Mouse (Mus musculus) lung, postnatal 0 days (tissue): ENCODE results near the gene 9630041A04Rik. TPM values are rescaled to one million over a fixed set of nuclear protein-coding genes. Genes with fewer than 3 reads are reported as not detected.
A peak's percentile ranks its signal among the peaks of the same experiment; 100 is the strongest.

Experiments
- ATAC-seq: fragments of 200-750 bp; cut with Nextera tagmentation; 2 replicates; pipeline ENCODE4 v1.8.0; 2017; ENCODE audit warnings: moderate library complexity
- DNase-seq: peaks from one replicate; pipeline ENCODE4 v3.0.0-alpha.2; 2016; ENCODE audit warnings: low spot score
- H3K27ac ChIP-seq: fragments of 300-500 bp; sonication (generic); 2 replicates; pipeline ENCODE4 v1.5.1; 2014; ENCODE audit warnings: antibody characterized with exemption, mild to moderate bottlenecking, low read length, mixed read lengths
- H3K27me3 ChIP-seq: fragments of 300-500 bp; sonication (generic); replicated peaks from 2 replicates; pipeline ENCODE4 v1.6.1; 2014; ENCODE audit warnings: low read length, mixed read lengths; ENCODE audit not compliant: insufficient read depth
- H3K36me3 ChIP-seq: fragments of 300-500 bp; sonication (generic); 2 replicates; pipeline ENCODE4 v1.6.1; 2014; ENCODE audit warnings: low read length, mixed read lengths; ENCODE audit not compliant: insufficient read depth
- H3K4me1 ChIP-seq: fragments of 300-500 bp; sonication (generic); 2 replicates; pipeline ENCODE4 v1.6.1; 2014; ENCODE audit warnings: antibody characterized with exemption, low read depth, low read length, mixed read lengths; ENCODE audit not compliant: insufficient read depth
- H3K4me2 ChIP-seq: fragments of 300-500 bp; sonication (generic); replicated peaks from 2 replicates; pipeline ENCODE4 v1.6.1; 2014; ENCODE audit warnings: low read depth, mild to moderate bottlenecking, low read length, moderate library complexity, mixed read lengths
- H3K4me3 ChIP-seq: fragments of 300-500 bp; sonication (generic); 2 replicates; pipeline ENCODE4 v1.5.1; 2014; ENCODE audit warnings: low read depth, low read length
- H3K9ac ChIP-seq: fragments of 300-500 bp; sonication (generic); replicated peaks from 2 replicates; pipeline ENCODE4 v1.6.1; 2014; ENCODE audit warnings: low read depth, mild to moderate bottlenecking
- H3K9me3 ChIP-seq: fragments of 300-500 bp; sonication (generic); 2 replicates; pipeline ENCODE4 v1.6.1; 2016; ENCODE audit warnings: low read length, mixed read lengths
- CTCF ChIP-seq: IDR thresholded peaks from 2 replicates; pipeline ENCODE4 v1.5.1; 2016; ENCODE audit warnings: antibody characterized with exemption, mild to moderate bottlenecking
- EP300 ChIP-seq: IDR thresholded peaks from 2 replicates; pipeline ENCODE4 v1.6.1; 2016; ENCODE audit warnings: antibody characterized with exemption, mild to moderate bottlenecking, control low read depth
- WGBS: fragments of 180-500 bp; shearing (Covaris S2); extraction: QIAGEN DNeasy Blood & Tissue Kit; methylation state at CpG from one replicate; pipeline ENCODE4 v1.1.7; 2014; 5-methylcytosine and 5-hydroxymethylcytosine counted together
- polyA plus RNA-seq: library from polyadenylated mRNA; unstranded; fragments of >200 nt; fragmentation: Nextera tagmentation; extraction: Ambion mirVana; gene quantifications from 2 replicates; pipeline ENCODE4 v1.2.1, GENCODE M21; 2015

The 9630041A04Rik gene
- polyA plus RNA-seq, 1 experiment from 2014 or later = not detected

DNA sequence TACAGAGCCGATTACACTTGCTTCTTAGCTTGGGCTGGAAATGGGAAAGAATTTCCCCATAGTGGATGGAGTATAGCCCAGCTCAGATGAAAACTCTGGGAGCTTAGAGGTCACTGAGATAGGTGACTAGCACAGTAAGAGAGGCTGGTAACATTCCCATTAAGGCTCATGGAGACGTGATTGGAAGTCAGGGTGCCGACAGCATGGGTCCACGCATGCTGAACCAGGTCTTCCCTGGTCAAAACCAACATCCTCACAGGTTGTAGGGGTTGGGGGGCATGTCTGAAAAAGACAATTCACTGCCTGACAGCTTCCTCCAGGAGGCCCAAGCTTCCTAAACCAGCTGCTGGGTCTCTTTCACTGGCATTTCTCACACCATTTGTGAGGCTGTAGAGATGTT lies 47.9 kb downstream of the 9630041A04Rik start:
- H3K9me3 ChIP-seq = no peaks in the 10 kb centered on the region
- no peak overlapping the region for H3K4me3 ChIP-seq
- H3K9ac ChIP-seq = no peak overlapping the region
- DNase-seq (no peak), ATAC-seq (no peak)
- WGBS = 80% methylated on average over 4 of the region's 4 CpGs
- TF ChIP-seq CTCF = no peak
- no peak for TF ChIP-seq EP300
- no peaks in the 10 kb centered on the region for H3K36me3 ChIP-seq
- no peak overlapping the region for H3K4me2 ChIP-seq
- H3K27ac ChIP-seq = no peak overlapping the region
- H3K27me3 ChIP-seq = no peaks in the 10 kb centered on the region
- H3K4me1 ChIP-seq = no peaks in the 10 kb centered on the region

DNA sequence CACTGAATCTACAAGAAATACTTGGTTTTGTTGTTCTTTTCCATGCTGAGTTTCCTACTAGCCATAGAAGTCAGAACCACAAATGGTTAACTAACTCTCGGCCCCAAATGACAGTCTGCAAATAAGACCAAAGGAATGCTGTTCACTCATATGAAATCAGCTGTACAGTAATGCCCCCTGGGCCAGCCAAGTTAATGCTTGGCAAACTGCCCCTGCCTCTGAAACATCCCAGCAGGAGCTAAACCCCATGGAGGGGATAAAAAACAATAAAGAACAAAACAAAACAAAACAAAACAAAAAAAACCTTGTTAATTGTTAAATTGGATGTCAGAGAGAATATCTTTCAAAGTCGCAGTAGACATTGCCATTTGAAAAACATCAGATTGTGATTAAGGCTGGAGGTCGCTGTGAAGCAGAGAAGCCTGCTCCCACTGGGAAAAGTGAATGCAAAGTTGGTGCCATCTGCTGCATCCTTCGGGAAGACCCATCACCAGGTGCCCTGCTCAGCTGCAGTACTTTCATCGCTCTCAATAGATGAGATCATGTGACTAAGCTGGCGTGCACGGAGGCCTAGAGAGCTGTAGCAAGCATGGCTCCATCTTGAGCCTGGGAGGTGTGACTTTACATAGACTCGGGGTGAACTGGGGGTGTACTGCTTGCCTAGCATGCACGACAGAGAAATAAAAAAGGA lies 49.7 kb downstream of the 9630041A04Rik start:
- no peaks in the 10 kb centered on the region for H3K27me3 ChIP-seq
- 40% methylated on average over 9 of the region's 9 CpGs for WGBS
- peak; percentile 69 for DNase-seq
- H3K9ac ChIP-seq = no peak overlapping the region
- H3K4me3 ChIP-seq = no peak overlapping the region
- no peak overlapping the region for H3K27ac ChIP-seq
- no peaks in the 10 kb centered on the region for H3K9me3 ChIP-seq
- H3K36me3 ChIP-seq = no peaks in the 10 kb centered on the region
- peak; percentile 76 for ATAC-seq
- no peak overlapping the region for H3K4me2 ChIP-seq
- peak; percentile 51; the same call in 1 of the 2 replicates for TF ChIP-seq EP300
- TF ChIP-seq CTCF = peak; percentile 14; the same call in 1 of the 2 replicates
- no peaks in the 10 kb centered on the region for H3K4me1 ChIP-seq

DNA sequence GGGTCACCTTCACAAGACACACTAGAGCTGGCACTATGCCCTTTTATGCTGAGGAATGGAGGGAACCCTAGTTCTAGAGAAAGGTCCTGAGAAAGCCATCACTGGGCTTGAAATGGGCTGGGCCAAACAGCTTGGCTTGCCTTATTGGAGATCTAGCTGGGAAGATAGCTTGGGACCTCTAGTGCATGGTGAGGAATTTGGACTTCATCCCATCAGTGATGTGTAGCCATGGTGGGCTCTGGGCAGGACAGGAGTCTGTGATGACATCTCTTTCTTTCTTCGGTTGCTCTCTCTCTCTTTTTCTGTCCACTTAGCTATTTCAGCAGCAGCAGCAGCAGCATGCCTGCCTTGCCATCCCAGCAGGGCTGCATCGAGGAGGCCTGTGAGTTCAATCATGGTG lies 53.4 kb downstream of the 9630041A04Rik start:
- Histone ChIP-seq H3K27me3 (no peaks in the 10 kb centered on the region), H3K4me3 (no peak overlapping the region), H3K9ac (no peak overlapping the region), H3K27ac (no peak overlapping the region), H3K4me1 (no peaks in the 10 kb centered on the region), H3K4me2 (no peak overlapping the region), H3K36me3 (no peaks in the 10 kb centered on the region), H3K9me3 (no peaks in the 10 kb centered on the region)
- ATAC-seq = no peak
- DNase-seq = no peak
- TF ChIP-seq CTCF (no peak), EP300 (no peak)
- 76% methylated on average over 2 of the region's 2 CpGs for WGBS

DNA sequence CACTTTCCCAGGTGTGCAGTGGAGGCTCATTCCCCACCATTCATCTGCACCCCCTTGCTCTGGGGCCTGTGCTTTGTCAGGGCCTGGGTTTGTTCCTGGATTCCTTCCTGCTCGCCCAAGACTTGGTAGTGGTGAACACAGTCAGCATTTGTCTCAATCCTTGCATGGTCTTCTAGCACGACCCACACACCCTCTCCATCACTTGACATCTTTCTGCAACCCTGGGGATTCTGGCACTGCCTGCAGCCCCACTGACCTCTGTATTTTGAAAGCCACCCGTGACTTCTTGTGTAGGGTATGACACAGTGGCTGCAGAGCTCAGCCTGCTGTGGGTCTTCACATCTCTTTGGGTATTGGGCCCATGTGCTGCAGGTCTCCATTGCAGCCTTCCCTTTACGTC lies 57.1 kb downstream of the 9630041A04Rik start:
- Histone ChIP-seq H3K4me3 (no peak overlapping the region), H3K9ac (no peak overlapping the region), H3K4me2 (no peak overlapping the region), H3K27ac (no peak overlapping the region), H3K4me1 (no peaks in the 10 kb centered on the region), H3K36me3 (no peaks in the 10 kb centered on the region), H3K27me3 (no peaks in the 10 kb centered on the region), H3K9me3 (no peaks in the 10 kb centered on the region)
- 67% methylated on average over 4 of the region's 4 CpGs for WGBS
- TF ChIP-seq CTCF (no peak), EP300 (no peak)
- ATAC-seq (no peak), DNase-seq (no peak)

DNA sequence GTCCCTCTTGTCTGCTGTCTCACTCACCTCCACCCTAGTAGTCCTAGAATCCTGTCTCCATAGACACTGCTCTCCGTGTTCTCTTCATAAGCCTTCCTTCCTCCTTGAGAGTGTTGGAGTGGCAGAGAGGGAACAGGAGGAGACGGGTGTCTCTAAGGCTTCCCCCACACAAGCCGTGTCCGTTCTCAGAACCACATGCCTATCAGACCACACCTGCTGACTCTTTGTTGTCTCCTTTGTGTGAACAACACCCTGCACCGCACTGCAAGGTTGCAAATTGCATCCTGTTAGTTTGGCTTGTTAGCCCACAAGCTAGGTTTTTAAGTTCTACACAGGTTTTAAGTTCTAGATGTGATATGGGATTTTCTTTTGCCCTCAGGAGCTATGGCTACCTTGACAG lies 57.7 kb downstream of the 9630041A04Rik start:
- no peak overlapping the region for H3K4me3 ChIP-seq
- H3K27me3 ChIP-seq = no peaks in the 10 kb centered on the region
- H3K4me1 ChIP-seq = no peaks in the 10 kb centered on the region
- H3K9ac ChIP-seq = no peak overlapping the region
- ATAC-seq (no peak), DNase-seq (no peak)
- no peaks in the 10 kb centered on the region for H3K36me3 ChIP-seq
- no peaks in the 10 kb centered on the region for H3K9me3 ChIP-seq
- TF ChIP-seq EP300 (no peak), CTCF (no peak)
- WGBS = 83% methylated on average over 5 of the region's 5 CpGs
- H3K27ac ChIP-seq = no peak overlapping the region
- no peak overlapping the region for H3K4me2 ChIP-seq

DNA sequence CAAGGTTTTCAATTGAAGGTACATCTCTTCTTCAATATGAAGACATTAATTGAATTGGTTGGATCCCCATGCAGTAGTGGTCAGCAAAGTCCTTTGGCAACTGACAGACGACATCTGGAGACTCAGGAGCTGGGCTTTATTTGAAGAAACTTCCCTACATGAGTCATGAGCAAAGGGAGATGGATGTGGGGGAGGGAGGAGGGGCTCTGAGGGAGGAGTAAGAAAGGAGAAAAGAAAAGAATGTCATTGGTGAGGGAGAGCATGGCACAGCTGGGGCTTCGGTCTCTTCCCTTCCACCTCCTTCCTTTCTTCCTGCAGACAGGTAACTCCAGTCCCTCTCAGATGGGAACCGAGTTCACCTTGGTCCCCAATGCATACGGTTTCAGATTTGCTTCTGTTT lies 61.2 kb downstream of the 9630041A04Rik start:
- WGBS = 60% methylated on average over 4 of the region's 4 CpGs
- Histone ChIP-seq H3K4me1 (no peaks in the 10 kb centered on the region), H3K36me3 (no peaks in the 10 kb centered on the region), H3K4me2 (no peak overlapping the region), H3K4me3 (no peak overlapping the region), H3K9me3 (no peaks in the 10 kb centered on the region), H3K9ac (no peak overlapping the region), H3K27me3 (no peaks in the 10 kb centered on the region), H3K27ac (no peak overlapping the region)
- DNase-seq (peak; percentile 20), ATAC-seq (no peak; the same call in 1 of the 2 replicates)
- TF ChIP-seq CTCF (no peak), EP300 (no peak)
